Mouse (Mus musculus) heart, adult 18-20 months (tissue): ENCODE results near the gene St8sia1. TPM values are rescaled to one million over a fixed set of nuclear protein-coding genes. Genes with fewer than 3 reads are reported as not detected.
A peak's percentile ranks its signal among the peaks of the same experiment; 100 is the strongest.

ENCODE experiments used
- DNase-seq, 2 experiments: peaks; one replicate each; pipeline ENCODE4 v3.0.0; 2021 to 2022; ENCODE audit warnings: mixed read lengths in 1 of 2
- total RNA-seq, 2 experiments: library from RNA; stranded (reverse); gene quantifications; 2 replicates each; pipeline ENCODE4 v1.2.3; 2021

Gene St8sia1
- total RNA-seq, 2 experiments from 2014 or later: 0.10 to 0.57 TPM

- no peak for DNase-seq
Measured at GRCm38 (mm10) chr6:142979665-142980660, 15.7 kb upstream of the St8sia1 start.

- DNase-seq: no peak
Measured at GRCm38 (mm10) chr6:142977221-142977620, 13.0 kb upstream of the St8sia1 start.

GRCm38 (mm10) chr6:142973289-142973688 is 9.0 kb upstream of the St8sia1 start:
- no peak for DNase-seq

- DNase-seq: no peak
Measured at GRCm38 (mm10) chr6:142972205-142972604, 8.0 kb upstream of the St8sia1 start.

- DNase-seq: no peak
Measured at GRCm38 (mm10) chr6:142967407-142967806, 3.2 kb upstream of the St8sia1 start.

GRCm38 (mm10) chr6:142964531-142965385 is 506 bp upstream of the St8sia1 start:
- peak; percentile 46 to 66 for DNase-seq

- no peak for DNase-seq
Measured at GRCm38 (mm10) chr6:142963480-142964075, 674 bp downstream of the St8sia1 start.

GRCm38 (mm10) chr6:142962881-142963280 is 1.4 kb downstream of the St8sia1 start:
- DNase-seq: no peak

- DNase-seq: no peak
Measured at GRCm38 (mm10) chr6:142962476-142962875, 1.8 kb downstream of the St8sia1 start.

GRCm38 (mm10) chr6:142961721-142962455 is 2.4 kb downstream of the St8sia1 start:
- DNase-seq: no peak

GRCm38 (mm10) chr6:142956556-142956955 is 7.7 kb downstream of the St8sia1 start:
- no peak for DNase-seq

- no peak for DNase-seq
Measured at GRCm38 (mm10) chr6:142955281-142955680, 9.0 kb downstream of the St8sia1 start.

- DNase-seq: no peak
Measured at GRCm38 (mm10) chr6:142953189-142953588, 11.1 kb downstream of the St8sia1 start.

- DNase-seq: no peak
Measured at GRCm38 (mm10) chr6:142952361-142952954, 11.8 kb downstream of the St8sia1 start.

GRCm38 (mm10) chr6:142951564-142952308 is 12.5 kb downstream of the St8sia1 start:
- DNase-seq: no peak

- no peak for DNase-seq
Measured at GRCm38 (mm10) chr6:142950354-142950753, 13.9 kb downstream of the St8sia1 start.

GRCm38 (mm10) chr6:142948955-142949357 is 15.3 kb downstream of the St8sia1 start:
- DNase-seq: peak in 1 of 2 experiments; percentile 13

- no peak for DNase-seq
Measured at GRCm38 (mm10) chr6:142947029-142947428, 17.2 kb downstream of the St8sia1 start.

GRCm38 (mm10) chr6:142946069-142946871 is 18.0 kb downstream of the St8sia1 start:
- no peak for DNase-seq

- no peak for DNase-seq
Measured at GRCm38 (mm10) chr6:142945461-142945860, 18.8 kb downstream of the St8sia1 start.
